Mouse (Mus musculus) heart, postnatal 4 days (tissue): ENCODE results near the gene Psg28. TPM values are rescaled to one million over a fixed set of nuclear protein-coding genes. Genes with fewer than 3 reads are reported as not detected.
"Not testable (repeated sequence)": the region's sequence is repeated elsewhere in the genome, so short reads cannot be mapped to it uniquely, and the experiment has no call there.

ENCODE experiments used
- DNase-seq: peaks from one replicate; pipeline ENCODE4 v3.0.0; 2021
- microRNA-seq, 2 experiments: library from miRNA; unstranded; fragments of <30 nt; microRNA quantifications; one replicate each; pipeline ENCODE4 v1.2.0; 2021 to 2022
- total RNA-seq, 2 experiments: library from RNA; stranded (reverse); gene quantifications; 2 replicates each; pipeline ENCODE4 v1.2.3; 2021

Psg28 gene
- total RNA-seq, result not detected

DNA sequence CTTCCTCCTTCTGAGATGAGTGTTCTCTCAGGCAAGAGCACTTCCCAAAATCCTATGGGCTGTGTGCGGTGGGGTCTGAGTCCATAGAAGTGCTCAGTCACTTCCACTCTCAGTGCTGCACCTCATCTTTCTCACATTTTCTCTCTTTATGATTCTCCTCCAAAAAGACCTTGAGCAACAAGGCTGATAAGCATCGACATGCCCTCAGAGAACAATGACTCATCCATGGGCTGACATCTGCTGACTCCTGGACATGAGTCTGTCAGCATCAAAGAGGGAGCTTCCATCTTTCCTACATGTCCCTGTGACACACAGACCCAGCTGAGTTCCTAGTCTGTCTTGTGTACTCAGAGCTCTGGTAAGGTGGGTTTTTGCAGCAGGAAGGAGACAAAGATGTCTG lies at the start of gene Psg28:
Gene Psg28, minus strand, starts transcription at position 101 of the 400 bp plus-strand sequence.
- DNase-seq, result not testable (repeated sequence)

- DNase-seq, result no peak
Measured at GRCm38 (mm10) chr7:18403407-18403806, 28.4 kb downstream of the Psg28 start.

DNA sequence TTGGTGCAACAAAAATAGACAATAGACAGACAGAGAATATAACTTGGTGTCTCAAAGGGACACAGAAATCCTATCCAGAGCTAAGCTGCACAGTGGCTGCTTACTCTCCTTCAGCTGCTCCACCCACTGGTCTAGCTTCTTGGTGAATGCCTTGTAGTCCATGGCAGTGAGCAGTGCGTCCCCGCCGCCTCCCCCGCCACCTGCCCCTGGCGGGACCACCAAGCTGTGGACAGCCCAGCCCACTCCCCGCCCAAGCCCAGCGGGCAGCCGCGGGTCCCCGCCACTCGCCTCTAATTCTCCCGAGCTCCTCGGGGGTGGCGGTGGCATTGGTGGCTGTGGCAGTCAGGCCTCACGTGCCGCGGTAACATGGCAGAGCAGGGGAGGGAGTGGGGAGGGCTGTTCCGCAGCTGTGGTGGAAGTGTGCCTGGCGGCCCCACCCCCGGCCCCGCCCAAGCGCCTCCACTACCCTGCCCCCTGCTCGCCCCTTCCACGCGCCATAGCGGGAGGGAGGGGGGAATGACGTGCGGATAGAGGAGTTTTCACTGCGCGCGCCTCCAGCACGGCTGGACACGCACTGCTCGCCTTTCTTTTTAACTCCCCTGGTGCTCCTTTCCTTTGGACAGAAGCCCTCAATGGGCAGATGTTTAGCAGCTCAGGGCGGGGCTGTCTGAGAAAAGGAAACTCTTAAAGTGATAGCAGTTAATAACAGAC lies 29.2 kb downstream of the Psg28 start:
- DNase-seq, result no peak

DNA sequence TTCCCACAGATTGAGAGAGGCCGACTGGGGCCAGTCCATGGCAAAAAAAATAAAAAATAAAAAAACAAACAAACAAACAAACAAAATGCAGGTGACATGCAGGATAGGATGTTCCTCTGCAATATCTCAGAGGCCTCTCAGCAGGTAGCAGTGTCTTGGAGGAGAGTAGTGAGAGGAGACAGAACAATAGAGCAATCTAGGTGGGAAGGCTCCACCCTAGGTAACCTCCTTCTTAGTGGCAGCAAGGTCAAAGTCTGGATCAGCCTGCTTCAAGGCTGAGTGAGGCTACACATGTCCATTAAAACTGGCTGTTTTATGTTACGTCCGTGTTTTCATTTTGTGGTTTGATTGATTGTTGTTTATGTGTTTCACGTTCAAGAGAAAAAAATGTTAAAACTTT lies 40.4 kb downstream of the Psg28 start:
- not testable (repeated sequence) for DNase-seq

DNA sequence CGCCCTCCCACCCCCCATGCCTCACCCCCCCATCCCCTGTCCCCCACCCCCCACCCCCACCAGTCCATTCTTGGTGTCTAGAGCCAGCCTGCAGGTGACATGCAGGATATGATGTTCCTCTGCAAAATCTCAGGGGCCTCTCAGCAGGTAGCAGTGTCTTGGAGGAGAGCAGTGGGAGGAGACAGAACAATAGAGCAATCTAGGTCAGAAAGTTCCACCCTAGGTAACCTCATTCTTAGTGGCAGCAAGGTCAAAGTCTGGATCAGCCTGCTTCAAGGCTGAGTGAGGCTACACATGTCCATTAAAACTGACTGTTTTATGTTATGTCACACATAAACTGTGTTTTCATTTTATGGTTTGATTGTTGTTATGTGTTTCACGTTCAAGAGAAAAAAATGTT lies 53.5 kb downstream of the Psg28 start:
- DNase-seq, result no peak

Small RNA genes within 50 kb of the gene (microRNA-seq; reads per million reads assigned to microRNA genes)
- gene Gm24715, result 0 reads per million in 2 experiments

Other genes with a start within 250 kb of the Psg28 start
- not detected for gene Mill1, start 186.7 kb downstream of the Psg28 start, total RNA-seq
- not detected for gene Psg18, start 77.0 kb downstream of the Psg28 start, total RNA-seq
- gene Psg26, start 52.1 kb upstream of the Psg28 start, total RNA-seq, result not detected
- not detected for gene Psg25, start 100.2 kb upstream of the Psg28 start, total RNA-seq
- gene Psg27, start 135.3 kb upstream of the Psg28 start, total RNA-seq, result not detected
- gene Psg23, start 184.5 kb upstream of the Psg28 start, total RNA-seq, result not detected
- not detected for gene Psg21, start 224.7 kb upstream of the Psg28 start, total RNA-seq